Comparison of ENCODE assay signal across 21 mouse cellular contexts in genomic region chr9:67094371-67094770, GRCm38 (mm10). TPM values are rescaled to one million over a fixed set of nuclear protein-coding genes. Genes with fewer than 3 reads are reported as not detected.
DNase-seq lines count a peak whose midpoint lies in the region; ATAC-seq and TF ChIP-seq lines count a peak whose summit lies in the region.
"Had no signal": no experiment of that assay in that cellular context is flagged by ENCODE, and none has a peak within 500 bp of the region (broad histone marks: within the 10 kb centered on the region; RNA-seq: fewer than 3 reads in every experiment).

No protein-coding gene starts in this region.

- no peak overlapping the region for H3K27ac ChIP-seq in heart, embryonic 12.5 days (ENCODE audit: poor library complexity, severe bottlenecking)
- H3K27ac ChIP-seq in liver, postnatal 0 days (ENCODE audit: low read depth) = no peak overlapping the region
- H3K27ac ChIP-seq in liver, embryonic 12.5 days = no peak overlapping the region
- H3K27ac ChIP-seq in CH12.LX (ENCODE audit: insufficient read depth, low read depth) = no peak overlapping the region
- H3K27ac ChIP-seq: embryonic facial prominence, embryonic 10.5 days; heart, embryonic 13.5 days had no signal

- TF ChIP-seq EP300 in liver, postnatal 0 days (IDR thresholded peaks at IDR 0.05; ENCODE audit: low read depth) = no peak
- TF ChIP-seq EP300 in CH12.LX (IDR thresholded peaks at IDR 0.05; ENCODE audit: low read length) = no peak

- H3K4me3 ChIP-seq in heart, embryonic 12.5 days = no peak overlapping the region
- no peak overlapping the region for H3K4me3 ChIP-seq in liver, postnatal 0 days (ENCODE audit: low read depth, low read length)
- no peak overlapping the region for H3K4me3 ChIP-seq in liver, embryonic 12.5 days
- H3K4me3 ChIP-seq in CH12.LX (replicated peaks in 1 of 3; ENCODE audit: low read depth in 2 of 3, low read length in 2 of 3, poor library complexity in 1 of 3) = no peak overlapping the region
- H3K4me3 ChIP-seq: embryonic facial prominence, embryonic 10.5 days; heart, embryonic 13.5 days had no signal

- no peak overlapping the region for H3K9ac ChIP-seq in heart, embryonic 12.5 days
- H3K9ac ChIP-seq in liver, postnatal 0 days (replicated peaks) = no peak overlapping the region
- H3K9ac ChIP-seq in liver, embryonic 12.5 days = no peak overlapping the region
- H3K9ac ChIP-seq in CH12.LX (ENCODE audit: insufficient read depth, low read depth) = no peak overlapping the region
- H3K9ac ChIP-seq: heart, embryonic 13.5 days had no signal

- no peaks in the 10 kb centered on the region for H3K27me3 ChIP-seq in heart, embryonic 12.5 days (replicated peaks)
- no peaks in the 10 kb centered on the region for H3K27me3 ChIP-seq in liver, postnatal 0 days (ENCODE audit: insufficient read depth, low read length)
- H3K27me3 ChIP-seq in liver, embryonic 12.5 days (replicated peaks) = peaks cover 11% of the 10 kb centered on the region
- no peaks in the 10 kb centered on the region for H3K27me3 ChIP-seq in CH12.LX (replicated peaks)
- H3K27me3 ChIP-seq: heart, embryonic 13.5 days had no signal

- WGBS in heart, embryonic 12.5 days = 84% methylated on average over 2 of the region's 2 CpGs
- 88% methylated on average over 2 of the region's 2 CpGs for WGBS in liver, postnatal 0 days (ENCODE audit: insufficient replicate concordance)
- 71% methylated on average over 2 of the region's 2 CpGs for WGBS in liver, embryonic 12.5 days (ENCODE audit: insufficient replicate concordance)

- TF ChIP-seq CTCF in liver, postnatal 0 days (IDR thresholded peaks at IDR 0.05; ENCODE audit: low read depth) = peak; percentile 20; the same call in 1 of the 2 replicates
- TF ChIP-seq CTCF in CH12.LX (conservative IDR thresholded peaks at IDR 0.05 in 1 of 2, IDR thresholded peaks at IDR 0.05 in 1 of 2; ENCODE audit: low read depth in 2 of 2, low read length in 2 of 2) = peak in 1 of 2 experiments; percentile 41; a peak in 2 of 4 replicates

- H3K4me1 ChIP-seq in heart, embryonic 12.5 days (replicated peaks) = peaks cover 43% of the 10 kb centered on the region
- peaks cover 12% of the 10 kb centered on the region for H3K4me1 ChIP-seq in liver, postnatal 0 days (ENCODE audit: insufficient read depth)
- H3K4me1 ChIP-seq in liver, embryonic 12.5 days = peaks cover 8% of the 10 kb centered on the region; the same call in 1 of the 2 replicates
- no peaks in the 10 kb centered on the region for H3K4me1 ChIP-seq in CH12.LX (ENCODE audit: control insufficient read depth in 1 of 2, insufficient read depth in 2 of 2)

- peak; percentile 18 for DNase-seq in heart, adult 11 months
- DNase-seq in liver, postnatal 0 days = no peak
- DNase-seq in CH12.LX (ENCODE audit: extremely low read depth) (no peak), ZHBTc4 (ENCODE audit: low read depth, low spot score) (peak; percentile 50)
- DNase-seq in thymus, postnatal 25 days = no peak
- no peak for DNase-seq in right cerebral cortex, postnatal 4 days
- DNase-seq: adrenal gland, adult 2 months; adrenal gland, postnatal 25 days; cerebellum, adult 2 months; cerebellum, postnatal 10 days; gastrocnemius, postnatal 36 days; heart, adult 18-20 months; heart, postnatal 36 days had no signal

- no peaks in the 10 kb centered on the region for H3K36me3 ChIP-seq in heart, embryonic 12.5 days
- no peaks in the 10 kb centered on the region for H3K36me3 ChIP-seq in liver, postnatal 0 days (replicated peaks; ENCODE audit: insufficient read depth, low read length)
- no peaks in the 10 kb centered on the region for H3K36me3 ChIP-seq in liver, embryonic 12.5 days
- no peaks in the 10 kb centered on the region for H3K36me3 ChIP-seq in CH12.LX (replicated peaks in 1 of 2; ENCODE audit: control insufficient read depth in 1 of 2, insufficient read depth in 1 of 2, low read length in 1 of 2)
- H3K36me3 ChIP-seq: embryonic facial prominence, embryonic 10.5 days; G1E; heart, embryonic 13.5 days had no signal

- TF ChIP-seq POLR2A in CH12.LX (IDR thresholded peaks at IDR 0.05; ENCODE audit: low read depth, low read length) = no peak

- no peak overlapping the region for H3K4me2 ChIP-seq in heart, embryonic 12.5 days
- H3K4me2 ChIP-seq in liver, postnatal 0 days (ENCODE audit: low read depth, low read length) = no peak overlapping the region
- no peak overlapping the region for H3K4me2 ChIP-seq in liver, embryonic 12.5 days
- no peak overlapping the region for H3K4me2 ChIP-seq in CH12.LX (ENCODE audit: insufficient read depth, low read depth, poor library complexity, severe bottlenecking)
- H3K4me2 ChIP-seq: heart, embryonic 13.5 days had no signal

- no peaks in the 10 kb centered on the region for H3K79me2 ChIP-seq in CH12.LX (replicated peaks; ENCODE audit: control insufficient read depth, extremely low read depth, insufficient read depth, poor library complexity, severe bottlenecking)

- no peak for ATAC-seq in heart, embryonic 12.5 days (ENCODE audit: insufficient number of reproducible peaks, low FRiP score)
- no peak for ATAC-seq in liver, postnatal 0 days
- no peak for ATAC-seq in liver, embryonic 12.5 days
- ATAC-seq: forebrain, embryonic 14.5 days; hindbrain, embryonic 16.5 days; inflammation-experienced regulatory T-cells, adult 6 months had no signal

- dilution Hi-C loops in CH12.LX (cut with MboI; ENCODE audit: extremely low pct_ligation_motif_present, extremely low pct_unique_long_range_greater_than_20kb, low sequenced_read_pairs) = no loop called here

- in situ Hi-C loops in CH12.LX (cut with MboI; ENCODE audit: low pct_ligation_motif_present, low pct_unique_long_range_greater_than_20kb, low sequenced_read_pairs) = no loop called here

- no peak; the same call in 1 of the 2 replicates for TF ChIP-seq RAD21 in CH12.LX (IDR thresholded peaks at IDR 0.05; ENCODE audit: low read depth, low read length)

- H3K9me3 ChIP-seq in heart, embryonic 12.5 days (replicated peaks) = no peaks in the 10 kb centered on the region
- H3K9me3 ChIP-seq in liver, postnatal 0 days (ENCODE audit: low read length) = no peaks in the 10 kb centered on the region
- no peaks in the 10 kb centered on the region for H3K9me3 ChIP-seq in liver, embryonic 12.5 days (replicated peaks)
- no peaks in the 10 kb centered on the region for H3K9me3 ChIP-seq in CH12.LX (replicated peaks; ENCODE audit: low read length)
- H3K9me3 ChIP-seq: embryonic facial prominence, embryonic 10.5 days; G1E; heart, embryonic 13.5 days had no signal

TF ChIP-seq in CH12.LX, 34 proteins besides CTCF, POLR2A, EP300 and RAD21:
- no peak for TF ChIP-seq USF1 (IDR thresholded peaks at IDR 0.05; ENCODE audit: low read depth, low read length)
- TF ChIP-seq SMC3 (IDR thresholded peaks at IDR 0.05; ENCODE audit: low read depth, low read length) = peak; percentile 27; the same call in 1 of the 2 replicates

RNA-seq across cellular contexts. Expression of gene Tpm1, which starts 45.2 kb away (rescaled TPM):
- polyA plus RNA-seq in heart, embryonic 12.5 days (2016; fragmentation: Nextera tagmentation; extraction: Ambion mirVana) = 4,565 and 4,650 TPM in 2 replicates
- polyA plus RNA-seq in liver, postnatal 0 days (2015; fragmentation: Nextera tagmentation; extraction: Ambion mirVana) = 85.7 and 147 TPM in 2 replicates
- polyA plus RNA-seq in liver, embryonic 12.5 days (2016; fragmentation: Nextera tagmentation; extraction: Ambion mirVana) = 214 and 225 TPM in 2 replicates
- total RNA-seq in CH12.LX (2012; rRNA removed) = 34.6 and 34.9 TPM in 2 replicates
- total RNA-seq in CH12.LX (2014; rRNA removed) = 63.1 and 67.2 TPM in 2 replicates
- polyA plus RNA-seq in CH12.LX (2012; ENCODE audit: insufficient read length, low read depth) = 178 and 213 TPM in 2 replicates

Comparison
In these comparisons a context has a peak if more than half of its experiments do, and no peak if none do; other contexts are left out.
1. DNase-seq: peak in heart, adult 11 months (single experiment) and ZHBTc4 (single experiment); none in liver, postnatal 0 days (single experiment), CH12.LX (single experiment), thymus, postnatal 25 days (single experiment) and right cerebral cortex, postnatal 4 days (single experiment).
2. RNA of gene Tpm1, which starts 45.2 kb away (polyA plus RNA-seq): 4,565 to 4,650 TPM in heart, embryonic 12.5 days; 214 to 225 TPM in liver, embryonic 12.5 days, 178 to 213 TPM in CH12.LX and 85.7 to 147 TPM in liver, postnatal 0 days; every median in the first group is over 10 times any median in the second.